Mouse (Mus musculus) heart, adult 2 months (tissue): ENCODE data around the gene Tmem116. TPM values are rescaled to one million over a fixed set of nuclear protein-coding genes. Genes with fewer than 3 reads are reported as not detected.
"Not testable (repeated sequence)": the region's sequence is repeated elsewhere in the genome, so short reads cannot be mapped to it uniquely, and the experiment has no call there.

Source experiments
- DNase-seq, 2 experiments: peaks; one replicate each; pipeline ENCODE4 v3.0.0; 2021
- H3K27ac ChIP-seq: fragments of 200-600 bp; 2 replicates; pipeline ENCODE4 v1.8.1; 2022
- H3K27me3 ChIP-seq: fragments of 200-500 bp; 2 replicates; pipeline ENCODE4 v1.6.1; 2012; ENCODE audit warnings: mild to moderate bottlenecking, low read length, inconsistent platforms, mixed read lengths; ENCODE audit not compliant: control insufficient read depth, insufficient read depth
- H3K36me3 ChIP-seq: fragments of 200-500 bp; 2 replicates; pipeline ENCODE4 v1.6.1; 2012; ENCODE audit warnings: low read length, inconsistent platforms; ENCODE audit not compliant: control insufficient read depth, insufficient read depth
- H3K4me1 ChIP-seq: fragments of 200-500 bp; 2 replicates; pipeline ENCODE4 v1.6.1; 2011; ENCODE audit warnings: low read length; ENCODE audit not compliant: control insufficient read depth, insufficient read depth
- H3K4me3 ChIP-seq: fragments of 200-600 bp; 2 replicates; pipeline ENCODE4 v1.8.1; 2022
- H3K79me2 ChIP-seq: fragments of 200-500 bp; replicated peaks from 2 replicates; pipeline ENCODE4 v1.6.1; 2012; ENCODE audit warnings: mild to moderate bottlenecking, inconsistent platforms, low read length, moderate library complexity, mixed read lengths; ENCODE audit not compliant: control insufficient read depth, insufficient read depth
- H3K9ac ChIP-seq: fragments of 200-500 bp; 2 replicates; pipeline ENCODE4 v1.6.1; 2012; ENCODE audit warnings: low read depth, mild to moderate bottlenecking, control low read depth, inconsistent platforms, low read length, mixed read lengths
- CTCF ChIP-seq: fragments of 200-600 bp; IDR thresholded peaks from 2 replicates; pipeline ENCODE4 v1.8.1; 2022; ENCODE audit warnings: antibody characterized with exemption, mild to moderate bottlenecking, moderate library complexity
- EP300 ChIP-seq: fragments of 200-500 bp; IDR thresholded peaks from 2 replicates; pipeline ENCODE4 v1.6.1; 2011; ENCODE audit warnings: low read depth, low read length, control low read depth; ENCODE audit not compliant: insufficient read depth
- POLR2A ChIP-seq: fragments of 200-500 bp; IDR thresholded peaks from 2 replicates; pipeline ENCODE4 v1.6.1; 2011; ENCODE audit warnings: mild to moderate bottlenecking, low read depth, low read length, control low read depth; ENCODE audit not compliant: insufficient read depth
- WGBS: fragments of 180-500 bp; shearing (Covaris S2); methylation state at CpG from one replicate; pipeline ENCODE4 v1.1.7; 2018; 5-methylcytosine and 5-hydroxymethylcytosine counted together
- intact Hi-C: fragments of 180-260 bp; cut with DNase I; formaldehyde crosslinking; loops from one replicate; pipeline ENCODE4 v1.15.1; 2025
- polyA plus RNA-seq: library from polyadenylated mRNA; depleted of rRNA; stranded (reverse); fragments of >200 nt; gene quantifications from 2 replicates; pipeline ENCODE4 v1.2.3, GENCODE M21; 2012
- total RNA-seq, 2 experiments: library from RNA; stranded (reverse); gene quantifications; 2 replicates each; pipeline ENCODE4 v1.2.3; 2021

Tmem116 gene
- total and polyA plus RNA-seq, 3 experiments, result 10.0 to 16.2 (median 12.6) TPM

DNA sequence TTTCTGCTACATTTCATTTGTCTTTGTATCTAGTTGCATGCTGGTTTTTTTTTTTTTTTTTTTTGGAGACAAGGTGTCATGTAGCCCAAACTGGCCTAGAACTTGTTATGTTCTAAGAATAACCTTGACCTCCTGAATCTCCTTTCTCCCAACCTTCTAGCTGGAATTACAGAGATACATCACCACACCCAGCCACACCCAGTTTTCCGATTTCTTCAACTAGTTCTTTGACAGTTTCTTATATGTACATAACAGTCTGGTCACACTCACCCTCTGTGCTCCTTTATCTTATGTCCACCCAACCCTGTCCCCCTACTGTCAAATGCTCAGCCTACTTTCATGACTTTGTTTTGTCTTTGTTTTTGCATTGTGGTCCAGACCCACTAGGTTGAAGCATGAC lies 55.2 kb downstream of the Tmem116 start:
- no peak overlapping the region for H3K27ac ChIP-seq
- H3K79me2 ChIP-seq, result no peaks in the 10 kb centered on the region
- DNase-seq, result no peak
- intact Hi-C loops, result no loop called here
- no peaks in the 10 kb centered on the region for H3K36me3 ChIP-seq
- H3K9ac ChIP-seq, result no peak overlapping the region
- H3K4me3 ChIP-seq, result no peak overlapping the region
- no peaks in the 10 kb centered on the region for H3K27me3 ChIP-seq
- 73% methylated on average over 1 of the region's 1 CpGs for WGBS
- H3K4me1 ChIP-seq, result no peaks in the 10 kb centered on the region
- no peak for TF ChIP-seq CTCF
- TF ChIP-seq EP300, result no peak
- TF ChIP-seq POLR2A, result no peak

DNA sequence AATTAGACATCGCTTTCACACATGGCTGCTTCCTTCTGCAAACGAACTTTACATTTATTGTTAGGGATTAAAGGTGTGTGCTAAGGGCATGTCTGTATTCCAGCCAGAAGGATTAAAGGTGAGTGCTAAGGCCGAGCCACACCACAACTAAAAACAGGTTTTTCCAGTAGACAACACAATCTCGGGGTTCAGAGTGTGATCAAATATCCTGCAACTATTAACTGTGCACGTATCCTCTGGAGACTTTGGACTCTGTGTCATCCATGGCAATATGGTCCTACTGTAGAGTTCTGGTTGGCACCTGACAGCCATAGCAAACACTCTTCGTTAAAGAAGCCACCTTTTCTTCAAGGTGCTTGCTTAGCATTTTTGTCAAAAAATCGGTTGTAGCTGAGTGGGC lies 58.3 kb downstream of the Tmem116 start:
- intact Hi-C loops, result no loop called here
- 82% methylated on average over 7 of the region's 7 CpGs for WGBS
- DNase-seq, result no peak

DNA sequence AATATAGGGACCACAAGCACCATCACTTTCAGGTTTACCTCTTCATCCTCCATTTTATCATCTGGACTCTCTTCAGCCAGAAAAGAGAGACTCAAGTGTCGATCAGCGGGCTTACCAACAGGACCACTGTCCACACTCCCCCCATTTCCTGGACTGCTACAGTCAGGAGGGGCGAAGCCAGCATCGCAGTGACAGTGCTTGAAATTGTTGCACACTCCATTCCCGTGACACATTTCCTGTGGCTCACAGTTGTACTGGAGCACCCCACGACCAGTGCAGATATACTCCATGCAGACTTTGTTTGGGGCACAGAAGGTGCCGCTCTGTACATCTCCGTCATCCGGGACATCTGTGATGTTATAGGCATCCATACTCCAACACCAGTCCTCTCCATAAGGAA lies 67.3 kb downstream of the Tmem116 start:
- Histone ChIP-seq H3K27ac (no peak overlapping the region), H3K4me3 (no peak overlapping the region), H3K27me3 (no peaks in the 10 kb centered on the region), H3K9ac (no peak overlapping the region), H3K4me1 (no peaks in the 10 kb centered on the region), H3K36me3 (no peaks in the 10 kb centered on the region), H3K79me2 (no peaks in the 10 kb centered on the region)
- TF ChIP-seq CTCF, result no peak
- TF ChIP-seq POLR2A, result no peak
- no peak for TF ChIP-seq EP300
- DNase-seq, result no peak
- intact Hi-C loops, result no loop called here
- WGBS, result 80% methylated on average over 9 of the region's 9 CpGs

More for the DNA sequence above, 58.3 kb downstream of the Tmem116 start:
- no peaks in the 10 kb centered on the region for H3K36me3 ChIP-seq
- H3K27ac ChIP-seq, result no peak overlapping the region
- no peaks in the 10 kb centered on the region for H3K4me1 ChIP-seq
- H3K4me3 ChIP-seq, result no peak overlapping the region
- H3K27me3 ChIP-seq, result no peaks in the 10 kb centered on the region
- no peaks in the 10 kb centered on the region for H3K79me2 ChIP-seq
- TF ChIP-seq EP300 (no peak), POLR2A (no peak), CTCF (no peak)
- H3K9ac ChIP-seq, result no peak overlapping the region

DNA sequence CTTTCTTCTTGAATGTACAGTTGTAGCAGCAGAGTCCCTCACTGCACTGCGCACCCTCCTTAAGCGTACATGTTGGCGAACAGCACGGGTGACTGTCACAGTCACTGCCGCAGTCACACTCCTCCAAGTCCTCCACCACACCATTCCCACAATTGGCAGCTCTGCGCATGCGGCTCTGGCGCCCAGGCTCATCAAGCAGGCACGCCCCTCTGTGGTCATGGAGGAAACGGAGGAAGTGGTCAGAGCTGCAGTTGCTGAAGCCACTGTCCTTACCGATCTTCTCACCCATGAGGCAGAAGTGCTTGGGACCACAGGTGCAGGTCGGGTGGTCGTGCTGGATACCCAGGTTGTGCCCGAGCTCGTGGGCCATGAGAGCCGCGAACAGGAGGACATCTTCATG lies 68.1 kb downstream of the Tmem116 start:
- H3K36me3 ChIP-seq, H3K27me3 ChIP-seq, DNase-seq, H3K27ac ChIP-seq, H3K4me3 ChIP-seq, H3K79me2 ChIP-seq, H3K9ac ChIP-seq, H3K4me1 ChIP-seq, intact Hi-C loops: not testable (repeated sequence)
- WGBS, result 93% methylated on average over 10 of the region's 17 CpGs

DNA sequence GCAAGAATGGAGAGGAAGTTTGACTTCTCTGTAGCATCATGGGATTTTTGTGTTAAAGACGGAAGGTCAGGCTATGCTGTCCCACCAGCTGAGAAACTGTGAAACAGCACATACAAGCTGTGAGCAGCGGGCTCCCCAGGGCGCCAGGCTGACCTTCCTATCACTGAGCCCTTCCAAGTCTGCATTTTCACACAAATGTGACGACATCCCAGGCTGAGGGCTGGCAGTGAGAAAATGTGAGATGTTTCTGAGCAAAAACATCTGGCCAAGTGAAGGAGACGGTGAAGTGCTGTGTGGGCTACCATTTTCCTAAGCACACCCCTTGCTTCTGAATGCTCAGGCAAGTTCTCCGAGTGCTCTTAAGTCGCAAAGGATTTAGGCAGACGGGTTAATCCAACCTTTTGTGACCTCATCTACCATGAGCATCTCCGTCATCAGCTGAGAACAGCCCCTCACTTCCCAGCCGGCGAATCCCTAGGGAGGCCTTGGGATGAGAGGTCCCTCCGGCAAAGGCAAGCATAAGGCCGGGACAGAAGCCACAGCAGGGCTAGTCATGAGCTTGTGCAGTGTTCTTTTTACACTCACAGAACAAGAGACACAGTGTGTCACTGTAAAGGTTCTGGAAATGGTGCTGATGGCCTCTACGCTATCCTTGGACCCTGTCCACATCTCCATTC lies 74.2 kb downstream of the Tmem116 start:
- WGBS, result 77% methylated on average over 14 of the region's 14 CpGs
- intact Hi-C loops, result no loop called here
- TF ChIP-seq POLR2A (no peak), CTCF (no peak), EP300 (no peak)
- Histone ChIP-seq H3K27me3 (no peaks in the 10 kb centered on the region), H3K36me3 (no peaks in the 10 kb centered on the region), H3K79me2 (no peaks in the 10 kb centered on the region), H3K4me1 (no peaks in the 10 kb centered on the region; the same call in 1 of the 2 replicates), H3K9ac (no peak overlapping the region), H3K4me3 (no peak overlapping the region), H3K27ac (no peak overlapping the region)
- DNase-seq, result no peak

DNA sequence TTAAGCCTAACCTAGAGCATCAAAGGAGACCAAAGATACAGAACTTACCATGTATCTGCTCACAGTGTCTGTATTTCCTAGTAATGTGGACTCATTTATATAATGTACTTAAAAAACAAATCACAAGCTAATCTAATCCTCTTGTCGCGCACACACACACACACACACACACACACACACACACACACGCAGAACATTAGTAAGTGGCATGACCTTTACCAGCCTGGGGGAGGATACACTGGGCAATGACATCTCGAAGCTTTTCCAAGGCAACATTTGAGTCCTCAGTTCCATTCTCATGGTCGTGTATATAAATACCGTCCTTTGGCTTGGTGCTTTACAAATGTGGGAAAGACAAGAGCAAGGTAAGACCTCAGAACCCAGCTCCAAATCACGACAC lies 74.8 kb downstream of the Tmem116 start:
- no peaks in the 10 kb centered on the region for H3K79me2 ChIP-seq
- TF ChIP-seq POLR2A, result no peak
- no peak for TF ChIP-seq CTCF
- TF ChIP-seq EP300, result no peak
- no peak for DNase-seq
- H3K27me3 ChIP-seq, result no peaks in the 10 kb centered on the region
- H3K27ac ChIP-seq, result peak overlapping the region; percentile 38
- no peaks in the 10 kb centered on the region; the same call in 1 of the 2 replicates for H3K4me1 ChIP-seq
- no peak overlapping the region for H3K9ac ChIP-seq
- intact Hi-C loops, result no loop called here
- H3K4me3 ChIP-seq, result no peak overlapping the region
- H3K36me3 ChIP-seq, result no peaks in the 10 kb centered on the region
- 78% methylated on average over 7 of the region's 7 CpGs for WGBS
